Mouse (Mus musculus) testis, adult 2 months (tissue): ENCODE results near the gene Fam53a. TPM values are rescaled to one million over a fixed set of nuclear protein-coding genes. Genes with fewer than 3 reads are reported as not detected.

ENCODE experiments used
- H3K27ac ChIP-seq: fragments of 200-500 bp; 2 replicates; pipeline ENCODE4 v1.5.1; 2012; ENCODE audit warnings: low read depth, low read length; ENCODE audit not compliant: control insufficient read depth, insufficient read depth
- H3K27me3 ChIP-seq: fragments of 200-500 bp; 2 replicates; pipeline ENCODE4 v1.6.1; 2012; ENCODE audit warnings: mild to moderate bottlenecking, low read length, moderate library complexity; ENCODE audit not compliant: control insufficient read depth, insufficient read depth
- H3K36me3 ChIP-seq: fragments of 200-500 bp; 2 replicates; pipeline ENCODE4 v1.6.1; 2012; ENCODE audit warnings: mild to moderate bottlenecking, low read length; ENCODE audit not compliant: control insufficient read depth, insufficient read depth
- H3K4me1 ChIP-seq: fragments of 200-500 bp; 2 replicates; pipeline ENCODE4 v1.6.1; 2012; ENCODE audit warnings: low read length; ENCODE audit not compliant: control insufficient read depth, insufficient read depth
- H3K4me3 ChIP-seq: fragments of 200-500 bp; 2 replicates; pipeline ENCODE4 v1.5.1; 2012; ENCODE audit warnings: low read depth, mild to moderate bottlenecking, low read length, moderate library complexity, mixed read lengths; ENCODE audit not compliant: control insufficient read depth
- CTCF ChIP-seq: fragments of 200-500 bp; IDR thresholded peaks from 2 replicates; pipeline ENCODE4 v1.5.1; 2012; ENCODE audit warnings: low read depth, mild to moderate bottlenecking, inconsistent platforms, low read length, moderate library complexity; ENCODE audit not compliant: control insufficient read depth, insufficient read depth, insufficient replicate concordance
- POLR2A ChIP-seq: fragments of 200-500 bp; IDR thresholded peaks from 2 replicates; pipeline ENCODE4 v1.6.1; 2012; ENCODE audit warnings: low read depth, mild to moderate bottlenecking, inconsistent platforms, low read length, moderate library complexity; ENCODE audit not compliant: control insufficient read depth
- polyA plus RNA-seq: library from polyadenylated mRNA; depleted of rRNA; stranded (reverse); fragments of >200 nt; gene quantifications from 2 replicates; pipeline ENCODE4 v1.2.3, GENCODE M21; 2012; rRNA removed

The Fam53a gene
- 16.4 and 17.6 TPM in 2 replicates for polyA plus RNA-seq

DNA sequence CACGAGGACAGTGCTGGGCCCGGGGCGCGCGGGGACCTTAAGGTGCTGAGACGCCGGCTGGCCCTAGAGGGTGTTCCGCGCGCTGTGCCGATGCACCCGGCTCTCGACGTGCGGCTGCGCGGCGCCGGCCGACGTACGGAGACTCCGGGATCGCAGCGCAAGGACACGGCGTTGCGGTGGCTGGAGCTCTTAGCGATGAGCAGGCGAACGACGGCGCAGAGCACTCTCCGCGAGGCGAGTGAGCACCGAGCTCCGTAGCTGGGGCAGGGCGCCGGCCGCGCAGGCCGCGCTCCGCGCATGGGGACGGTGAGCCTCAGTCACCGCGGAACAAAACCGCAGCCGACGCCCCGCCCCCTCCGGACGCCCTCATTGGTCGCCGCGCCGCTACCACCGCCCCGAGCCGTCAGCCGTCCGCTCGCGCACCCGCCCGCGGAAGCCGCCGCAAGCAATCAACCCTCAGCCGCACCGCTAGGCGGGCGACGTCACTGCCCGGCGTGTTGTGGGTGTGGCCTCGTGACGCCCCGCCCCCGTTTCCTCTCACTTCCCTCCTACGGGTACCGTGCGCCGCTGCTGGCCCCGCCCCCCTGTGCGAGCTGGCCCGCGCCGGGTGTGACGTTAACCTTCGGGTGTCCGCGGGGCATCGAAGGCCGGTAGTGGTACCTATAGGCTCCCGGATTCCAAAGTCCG lies at the start of gene Fam53a, which contains the start of gene Gm9903:
Gene Fam53a (minus strand): TSS at position 335 of the 687 bp plus-strand sequence.
Gene Gm9903 (plus strand): TSS at position 625 of the 687 bp plus-strand sequence.
- H3K27ac ChIP-seq: peak within 1 kb of the TSS; percentile 92
- H3K4me1 ChIP-seq: peaks cover 5% of the 10 kb centered on the region
- TF ChIP-seq CTCF (0 out of 2 replicates have a peak, but pooled peaks have one; percentile 3), POLR2A (peak; percentile 80)
- H3K4me3 ChIP-seq: peak within 1 kb of the TSS; percentile 92
- no peaks in the 10 kb centered on the region for H3K27me3 ChIP-seq
- no peaks in the 10 kb centered on the region for H3K36me3 ChIP-seq

DNA sequence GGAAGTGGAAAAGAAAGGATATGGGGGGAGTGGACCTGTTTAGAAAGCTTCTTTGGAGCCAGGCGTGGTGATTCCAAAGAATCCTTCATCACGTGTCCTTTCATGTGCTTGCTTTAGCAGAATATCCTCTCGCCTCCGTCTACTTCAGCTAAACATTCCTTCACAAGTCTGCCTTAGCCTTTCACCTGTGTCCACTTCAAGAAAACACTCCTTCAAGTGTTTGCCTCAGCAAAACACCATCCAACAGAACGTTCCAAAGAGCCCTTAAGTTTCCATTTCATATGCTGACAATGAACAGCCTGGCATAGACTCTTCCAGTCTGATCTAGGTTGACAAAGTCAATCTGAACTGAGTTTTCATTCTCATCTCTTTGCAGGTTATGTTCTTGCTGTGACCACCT lies 48.8 kb upstream of the Fam53a start:
- Histone ChIP-seq H3K4me3 (no peak overlapping the region), H3K4me1 (no peaks in the 10 kb centered on the region; the same call in 1 of the 2 replicates), H3K36me3 (no peaks in the 10 kb centered on the region), H3K27ac (no peak overlapping the region), H3K27me3 (no peaks in the 10 kb centered on the region)
- no peak for TF ChIP-seq POLR2A
- TF ChIP-seq CTCF: no peak

- H3K36me3 ChIP-seq: peaks cover 2% of the 10 kb centered on the region
- H3K27ac ChIP-seq: no peak overlapping the region
- TF ChIP-seq CTCF (peak; percentile 33; the same call in 1 of the 2 replicates), POLR2A (no peak)
- no peaks in the 10 kb centered on the region for H3K27me3 ChIP-seq
- no peaks in the 10 kb centered on the region; the same call in 1 of the 2 replicates for H3K4me1 ChIP-seq
- H3K4me3 ChIP-seq: no peak overlapping the region
These were observed 46.5 kb upstream of the Fam53a start for GRCm38 (mm10) chr5:33675964-33676363.

DNA sequence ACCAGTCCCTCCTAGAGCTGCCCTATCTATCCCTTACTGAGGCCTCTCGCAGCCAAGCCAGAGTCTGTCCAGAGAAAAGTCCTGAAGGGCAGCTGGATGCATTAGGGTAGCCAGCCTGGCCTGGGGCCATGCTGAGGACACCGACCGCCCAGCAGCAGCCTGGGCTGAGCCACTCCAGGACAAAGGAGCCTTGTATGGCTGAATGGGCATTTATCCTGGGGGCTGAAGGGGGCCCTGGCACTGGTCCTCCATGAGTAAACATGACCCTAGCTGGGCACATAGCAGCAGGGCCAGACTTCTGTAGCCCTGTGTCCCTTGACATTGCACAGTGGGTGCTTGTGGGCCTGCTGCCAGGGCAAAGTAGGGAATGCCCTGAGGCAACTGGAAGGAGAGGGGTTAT lies 45.0 kb upstream of the Fam53a start:
- no peaks in the 10 kb centered on the region for H3K27me3 ChIP-seq
- TF ChIP-seq POLR2A (no peak), CTCF (no peak)
- H3K4me3 ChIP-seq: no peak overlapping the region
- H3K4me1 ChIP-seq: no peaks in the 10 kb centered on the region
- peaks cover 4% of the 10 kb centered on the region for H3K36me3 ChIP-seq
- no peak overlapping the region for H3K27ac ChIP-seq

- Histone ChIP-seq H3K4me3 (no peak overlapping the region), H3K27ac (no peak overlapping the region), H3K4me1 (no peaks in the 10 kb centered on the region), H3K36me3 (peaks cover 8% of the 10 kb centered on the region), H3K27me3 (no peaks in the 10 kb centered on the region)
- no peak for TF ChIP-seq POLR2A
- TF ChIP-seq CTCF: no peak
These were observed 42.2 kb upstream of the Fam53a start for GRCm38 (mm10) chr5:33671659-33672058.

DNA sequence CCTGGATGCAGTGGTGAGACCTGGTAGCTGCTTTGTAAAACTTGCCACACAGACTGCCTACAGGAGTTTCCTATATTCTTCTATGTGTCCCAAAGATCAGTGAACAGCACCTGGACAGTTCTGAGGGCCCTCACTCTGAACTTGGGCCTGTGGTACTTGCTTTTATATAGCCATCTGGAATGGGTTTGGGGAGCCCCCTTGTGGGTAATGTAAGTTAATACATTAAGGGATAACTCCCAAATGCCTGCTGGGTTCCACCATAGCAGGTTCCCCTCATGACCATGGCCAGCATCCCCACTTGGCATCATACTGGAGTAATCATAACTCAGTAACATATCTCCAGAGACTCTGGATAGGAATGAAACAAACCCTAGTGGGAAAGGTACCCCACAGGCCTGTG lies 38.8 kb upstream of the Fam53a start:
- Histone ChIP-seq H3K27ac (no peak overlapping the region), H3K4me3 (no peak overlapping the region), H3K4me1 (no peaks in the 10 kb centered on the region), H3K27me3 (no peaks in the 10 kb centered on the region), H3K36me3 (peaks cover 9% of the 10 kb centered on the region)
- no peak for TF ChIP-seq CTCF
- TF ChIP-seq POLR2A: no peak

- peaks cover 7% of the 10 kb centered on the region for H3K4me1 ChIP-seq
- TF ChIP-seq CTCF: no peak
- peak overlapping the region; percentile 94 for H3K4me3 ChIP-seq
- peaks cover 8% of the 10 kb centered on the region for H3K36me3 ChIP-seq
- H3K27ac ChIP-seq: peak overlapping the region; percentile 99
- H3K27me3 ChIP-seq: no peaks in the 10 kb centered on the region
These were observed 29.2 kb upstream of the Fam53a start for GRCm38 (mm10) chr5:33658664-33659050.
